Mouse (Mus musculus): Measurements from ENCODE around the gene Fto.

GRCm38 (mm10) chr8:91404311-91404710, 91.0 kb downstream of the Fto start:
- TF ChIP-seq POLR2A (IDR thresholded peaks at IDR 0.05; ENCODE audit: low read depth, low read length) (no peak), CTCF (conservative IDR thresholded peaks at IDR 0.05 in 1 of 2, IDR thresholded peaks at IDR 0.05 in 1 of 2; ENCODE audit: low read depth in 2 of 2, low read length in 2 of 2) (no peak), RCOR1 (conservative IDR thresholded peaks at IDR 0.05; ENCODE audit: low read depth, low read length) (no peak), E2F4 (IDR thresholded peaks at IDR 0.05; ENCODE audit: insufficient replicate concordance, low read depth, low read length) (no peak), EP300 (IDR thresholded peaks at IDR 0.05; ENCODE audit: low read length) (no peak), ZNF384 (IDR thresholded peaks at IDR 0.05; ENCODE audit: low read depth, low read length) (no peak), GABPA (IDR thresholded peaks at IDR 0.05; ENCODE audit: insufficient replicate concordance, low read depth, low read length) (no peak), MAX (IDR thresholded peaks at IDR 0.05; ENCODE audit: low read length) (no peak), ETS1 (conservative IDR thresholded peaks at IDR 0.05; ENCODE audit: low read depth, low read length) (no peak), USF1 (IDR thresholded peaks at IDR 0.05; ENCODE audit: low read depth, low read length) (no peak), MAZ (IDR thresholded peaks at IDR 0.05; ENCODE audit: low read depth, low read length) (no peak)

Measured in CH12.LX (cell line).